Mouse (Mus musculus) thymus, postnatal 36 days (tissue): ENCODE results near the gene Speg.

ENCODE experiments used
- DNase-seq, 2 experiments: peaks; one replicate each; pipeline ENCODE4 v3.0.0; 2022; ENCODE audit warnings: mixed read lengths in 2 of 2

The Speg gene

GRCm38 (mm10) chr1:75398761-75399402 is 23.8 kb downstream of the Speg start:
- peak; percentile 37 to 50 for DNase-seq

GRCm38 (mm10) chr1:75399755-75400492 is 24.8 kb downstream of the Speg start:
- DNase-seq = no peak

GRCm38 (mm10) chr1:75400493-75401115 is 25.5 kb downstream of the Speg start:
- no peak for DNase-seq

GRCm38 (mm10) chr1:75405547-75405946 is 30.4 kb downstream of the Speg start:
- no peak for DNase-seq

- DNase-seq = no peak
Observed at GRCm38 (mm10) chr1:75406173-75406572, 31.1 kb downstream of the Speg start.

GRCm38 (mm10) chr1:75407056-75407455 is 32.0 kb downstream of the Speg start:
- no peak for DNase-seq

GRCm38 (mm10) chr1:75408210-75408609 is 33.1 kb downstream of the Speg start:
- no peak for DNase-seq

GRCm38 (mm10) chr1:75409950-75410349 is 34.9 kb downstream of the Speg start:
- no peak for DNase-seq

GRCm38 (mm10) chr1:75412196-75412595 is 37.1 kb downstream of the Speg start:
- no peak for DNase-seq

GRCm38 (mm10) chr1:75413749-75414148 is 38.7 kb downstream of the Speg start:
- DNase-seq = peak; percentile 51 to 67

GRCm38 (mm10) chr1:75421794-75422193 is 46.7 kb downstream of the Speg start:
- DNase-seq = no peak

GRCm38 (mm10) chr1:75422216-75422822 is 47.2 kb downstream of the Speg start:
- no peak for DNase-seq

GRCm38 (mm10) chr1:75422823-75423471 is 47.9 kb downstream of the Speg start:
- DNase-seq = no peak

- DNase-seq = no peak
Observed at GRCm38 (mm10) chr1:75423780-75424390, 48.8 kb downstream of the Speg start.

GRCm38 (mm10) chr1:75425796-75426471 is 50.8 kb downstream of the Speg start:
- DNase-seq = peak in 1 of 2 experiments; percentile 16

GRCm38 (mm10) chr1:75435475-75436328 is 60.6 kb downstream of the Speg start, which contains the start of gene Gmppa:
TSS of gene Gmppa (plus strand) at chr1:75435930.
- peak; percentile 66 to 72 for DNase-seq

GRCm38 (mm10) chr1:75438782-75439181 is 63.7 kb downstream of the Speg start:
- DNase-seq = no peak

GRCm38 (mm10) chr1:75440661-75441060 is 65.6 kb downstream of the Speg start:
- no peak for DNase-seq

GRCm38 (mm10) chr1:75441471-75441996 is 66.4 kb downstream of the Speg start:
- DNase-seq = no peak

- DNase-seq = no peak
Observed at GRCm38 (mm10) chr1:75442171-75442570, 67.1 kb downstream of the Speg start.

GRCm38 (mm10) chr1:75442811-75443210 is 67.7 kb downstream of the Speg start:
- DNase-seq = no peak
